Mouse (Mus musculus): ENCODE measurements around the gene Igf1. TPM values are rescaled to one million over a fixed set of nuclear protein-coding genes. Genes with fewer than 3 reads are reported as not detected.

The Igf1 gene
- polyA plus RNA-seq (2014; fragmentation: Illumina TruSeq; extraction: RNeasy Lipid Tissue Mini Kit (QIAGEN cat#74804); ENCODE audit: low read depth, low replicate concordance): 7.3 TPM

GRCm38 (mm10) chr10:87858013-87858806 lies at the start of gene Igf1:
Gene Igf1 (plus strand): TSS chr10:87858265.

Other genes starting within 250 kb of the Igf1 start
- not detected for gene Pmch, start 232.8 kb downstream of the Igf1 start, polyA plus RNA-seq (2014; fragmentation: Illumina TruSeq; extraction: RNeasy Lipid Tissue Mini Kit (QIAGEN cat#74804); ENCODE audit: low read depth, low replicate concordance)